In genomic region chr5:134423930-134424329, GRCm38 (mm10) we compare ENCODE assay signal across 10 mouse cellular contexts. TPM values are rescaled to one million over a fixed set of nuclear protein-coding genes. Genes with fewer than 3 reads are reported as not detected.
DNase-seq lines count a peak whose midpoint lies in the region; ATAC-seq and TF ChIP-seq lines count a peak whose summit lies in the region.
"Had no signal": no experiment of that assay in that cellular context is flagged by ENCODE, and none has a peak within 500 bp of the region (broad histone marks: within the 10 kb centered on the region; RNA-seq: fewer than 3 reads in every experiment).

No protein-coding gene starts in this region.

- no peak overlapping the region for H3K4me2 ChIP-seq in midbrain, embryonic 15.5 days
- H3K4me2 ChIP-seq: embryonic facial prominence, embryonic 13.5 days; heart, embryonic 13.5 days had no signal

- peaks cover 8% of the 10 kb centered on the region; the same call in 1 of the 2 replicates for H3K4me1 ChIP-seq in midbrain, embryonic 15.5 days

- H3K9me3 ChIP-seq in midbrain, embryonic 15.5 days: no peaks in the 10 kb centered on the region
- H3K9me3 ChIP-seq: embryonic facial prominence, embryonic 13.5 days; heart, embryonic 13.5 days had no signal

- TF ChIP-seq CTCF in gastrocnemius, adult 2 months (IDR thresholded peaks at IDR 0.05): peak; percentile 8; the same call in 1 of the 2 replicates

- no peaks in the 10 kb centered on the region for H3K27me3 ChIP-seq in midbrain, embryonic 15.5 days (replicated peaks)
- H3K27me3 ChIP-seq: embryonic facial prominence, embryonic 13.5 days; heart, embryonic 13.5 days had no signal

- peak overlapping the region; percentile 23 for H3K4me3 ChIP-seq in gastrocnemius, adult 2 months
- no peak overlapping the region for H3K4me3 ChIP-seq in midbrain, embryonic 15.5 days
- H3K4me3 ChIP-seq: embryonic facial prominence, embryonic 13.5 days; heart, embryonic 13.5 days had no signal

- DNase-seq in adrenal gland, postnatal 14 days: peak; percentile 74
- no peak for DNase-seq in adrenal gland, postnatal 4 days (ENCODE audit: low spot score in 2 of 2)
- peak; percentile 57 for DNase-seq in ovary, adult 18-20 months (ENCODE audit: low spot score)
- DNase-seq in ovary, postnatal 10 days (ENCODE audit: low spot score): no peak
- peak; percentile 94 for DNase-seq in gastrocnemius, adult 2 months
- DNase-seq in lung, postnatal 25 days (ENCODE audit: low spot score): peak; percentile 62
- no peak for DNase-seq in urinary bladder, postnatal 10 days (ENCODE audit: low spot score)

- peak overlapping the region; percentile 62 for H3K27ac ChIP-seq in gastrocnemius, adult 2 months
- no peak overlapping the region for H3K27ac ChIP-seq in midbrain, embryonic 15.5 days
- H3K27ac ChIP-seq: embryonic facial prominence, embryonic 13.5 days; heart, embryonic 13.5 days had no signal

- H3K9ac ChIP-seq in midbrain, embryonic 15.5 days: no peak overlapping the region
- H3K9ac ChIP-seq: embryonic facial prominence, embryonic 13.5 days; heart, embryonic 13.5 days had no signal

- H3K36me3 ChIP-seq in midbrain, embryonic 15.5 days (replicated peaks): no peaks in the 10 kb centered on the region

- 85% methylated on average over 5 of the region's 5 CpGs for WGBS in midbrain, embryonic 15.5 days

- intact Hi-C loops in gastrocnemius, adult 2 months (cut with DNase I): loop anchor here (5.0 kb wide), 1 partner anchor 33 kb away; the partner anchor contains the start of gene Gtf2ird1

- no peak for ATAC-seq in midbrain, embryonic 15.5 days (replicated peaks)

RNA-seq across cellular contexts. Expression of gene Gtf2ird1, which starts 32.6 kb away (rescaled TPM):
- 61.7 and 69.6 TPM in 2 replicates for total RNA-seq in adrenal gland, postnatal 14 days (2021)
- 100 to 1,000 TPM in 1 of 2 experiments, 10 to 100 TPM in 1; 93.5 to 104 TPM for total RNA-seq in adrenal gland, postnatal 4 days (2021)
- total RNA-seq in gastrocnemius, adult 2 months (2021): 10 to 100 TPM; 14.6 to 21.5 TPM
- polyA plus RNA-seq in midbrain, embryonic 15.5 days (2015; fragmentation: Nextera tagmentation; extraction: Ambion mirVana): 89.0 and 90.2 TPM in 2 replicates

Comparison
In these comparisons a context has a peak if more than half of its experiments do, and no peak if none do; other contexts are left out.
1. DNase-seq: peak in adrenal gland, postnatal 14 days (single experiment), ovary, adult 18-20 months (single experiment), gastrocnemius, adult 2 months (single experiment) and lung, postnatal 25 days (single experiment); none in adrenal gland, postnatal 4 days (0 of 2), ovary, postnatal 10 days (single experiment) and urinary bladder, postnatal 10 days (single experiment).